Mouse (Mus musculus): ENCODE measurements at regions not wholly inside any gene's neighbourhood (a gene's known extent, or its start where the extent isn't known, plus 50 kb on each side); places are given as distances from the start of the nearest gene placed in this dataset.

DNA sequence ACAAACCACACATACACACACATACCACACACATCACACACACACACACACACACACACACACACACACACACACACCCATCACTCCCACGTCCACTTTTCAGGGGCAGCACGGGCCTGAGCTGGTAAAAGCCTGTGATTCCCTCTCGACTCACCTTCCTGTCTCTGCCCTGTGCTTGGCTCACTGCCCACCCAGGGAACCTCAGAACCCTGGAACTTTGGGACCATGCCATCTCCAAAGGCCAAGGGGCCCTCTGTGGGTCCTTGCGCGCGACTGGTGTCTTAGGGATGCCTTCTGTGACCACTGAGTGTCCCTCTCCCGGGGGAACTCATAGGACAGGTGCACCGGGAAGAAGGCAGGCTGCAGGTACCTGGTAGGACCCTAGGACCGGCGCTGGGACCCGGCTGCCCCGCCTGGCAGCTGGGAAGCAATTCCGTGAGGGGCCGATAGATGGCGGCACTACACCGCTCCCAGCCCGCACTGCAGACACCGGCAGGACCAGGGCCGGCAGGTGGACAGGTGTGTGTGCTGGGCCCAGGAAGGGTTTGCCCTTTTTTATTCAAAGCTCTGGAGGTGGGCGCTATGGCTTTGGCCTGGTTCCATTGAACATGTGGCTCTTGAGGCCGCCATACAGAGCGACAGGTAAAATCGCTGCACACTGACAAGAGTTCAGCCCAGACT is 73.0 kb upstream of the 4931429L15Rik start:
- DNase-seq (ENCODE audit: low spot score in 2 of 2): no peak

DNA sequence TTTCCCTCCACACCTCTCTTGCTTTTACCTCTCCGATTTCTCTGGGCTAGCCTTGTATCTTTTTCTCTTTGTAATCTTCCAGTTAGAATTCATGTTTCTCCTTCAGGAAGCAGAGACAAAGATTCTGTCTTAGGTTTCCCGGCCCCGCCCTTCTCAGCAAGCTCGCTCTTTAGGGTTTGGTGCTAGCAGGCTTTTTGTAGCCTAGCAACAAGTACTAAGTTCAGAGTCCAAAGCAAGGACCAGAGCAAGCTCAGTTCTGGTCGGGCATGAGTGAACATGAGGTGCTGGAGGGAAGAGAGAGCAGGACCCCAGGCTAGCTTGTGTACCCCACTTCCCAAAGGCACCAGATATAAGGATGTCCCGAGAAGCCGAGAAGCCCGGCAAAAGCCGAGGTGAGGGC is 70.0 kb upstream of the 4931429L15Rik start:
- no peak for DNase-seq (ENCODE audit: low spot score in 2 of 2)

DNA sequence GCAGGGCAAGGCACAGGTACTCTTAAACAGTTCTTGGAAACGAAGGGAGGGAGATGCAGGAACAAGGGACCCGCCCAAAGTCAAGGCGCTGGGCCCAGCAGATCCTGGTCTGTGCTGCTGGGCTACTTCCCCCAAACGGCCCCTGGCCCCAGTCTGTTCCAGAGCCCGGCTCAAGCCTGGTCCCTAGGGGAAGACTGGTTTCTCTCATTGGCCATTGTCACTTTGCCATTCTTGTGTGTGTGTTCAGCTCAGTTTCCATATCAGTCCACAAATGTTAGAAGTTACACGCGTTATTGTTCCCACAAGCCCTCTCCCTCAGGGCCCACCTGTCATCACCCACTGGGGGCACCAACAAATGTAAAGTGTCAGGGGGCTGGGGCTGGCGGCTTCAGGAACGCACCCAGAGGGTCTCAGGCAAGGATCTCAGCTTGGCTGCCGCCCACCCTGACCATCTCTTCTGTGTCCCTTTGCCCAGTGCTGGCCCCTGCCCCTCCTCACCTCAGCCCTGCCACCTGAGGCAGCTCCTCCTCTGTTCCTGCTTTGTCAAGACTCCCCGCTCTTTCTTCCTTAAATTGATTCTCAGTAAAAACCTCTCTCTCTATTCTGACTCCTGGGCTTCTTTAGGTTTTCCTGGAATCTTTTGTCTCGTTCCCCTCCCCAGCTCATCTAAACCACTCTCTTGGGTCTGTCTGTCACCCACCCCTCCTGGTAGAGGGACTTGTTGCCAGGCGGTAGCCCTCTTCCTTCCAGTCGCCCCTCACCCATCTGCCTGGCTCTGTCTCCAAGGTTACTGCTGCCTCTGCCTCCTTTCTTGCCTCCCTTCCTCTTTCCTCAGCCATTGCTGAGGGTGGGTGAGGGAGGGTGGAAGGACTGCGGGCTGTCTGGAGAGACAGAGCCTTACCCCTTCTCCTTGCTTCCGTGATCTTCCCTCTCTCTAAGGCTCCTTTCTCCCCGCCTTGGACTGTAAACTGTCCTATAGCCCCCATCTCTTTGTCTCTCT is 69.2 kb upstream of the 4931429L15Rik start:
- no peak for DNase-seq (ENCODE audit: low spot score in 2 of 2)

DNA sequence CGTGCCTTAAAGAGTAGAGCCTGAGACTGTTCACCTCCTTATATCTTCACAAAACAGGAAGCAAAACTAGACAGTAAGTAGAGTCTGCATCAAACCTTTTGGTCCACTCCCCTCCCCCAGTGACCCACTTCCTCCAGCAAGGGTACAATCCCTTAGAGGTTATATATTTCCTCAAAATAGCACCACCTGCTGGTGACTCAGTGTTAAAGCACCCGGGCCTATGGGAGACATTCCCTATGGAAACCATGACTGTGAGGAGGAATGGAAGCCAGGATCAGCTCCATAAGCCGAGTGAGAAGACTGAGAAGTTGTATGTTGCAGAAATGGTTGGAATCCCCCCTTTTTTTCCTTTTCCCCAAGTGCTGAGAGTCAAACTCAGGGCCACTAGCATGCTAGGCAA is 66.5 kb upstream of the 4931429L15Rik start:
- DNase-seq (ENCODE audit: low spot score in 2 of 2): no peak

DNA sequence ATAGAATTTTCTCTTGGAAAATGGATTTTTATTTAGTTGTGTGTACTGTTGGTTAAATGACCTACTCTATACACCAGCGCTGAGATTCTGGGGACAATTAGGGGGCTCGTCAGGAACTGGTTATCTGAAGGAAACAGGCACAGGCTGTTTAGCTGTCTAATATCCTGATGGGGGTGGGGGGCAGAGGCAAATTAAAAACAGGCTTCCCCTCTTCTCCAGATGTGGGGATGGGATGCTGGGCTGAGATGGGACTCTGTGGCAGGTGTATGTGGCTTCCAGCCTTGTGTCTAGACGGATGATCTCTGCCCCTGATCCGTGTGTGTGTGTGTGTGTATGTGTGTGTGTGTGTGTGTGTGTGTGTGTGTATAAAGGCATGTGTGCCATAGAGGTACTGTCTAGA is 61.6 kb upstream of the 4931429L15Rik start:
- DNase-seq (ENCODE audit: low spot score in 2 of 2): no peak

DNA sequence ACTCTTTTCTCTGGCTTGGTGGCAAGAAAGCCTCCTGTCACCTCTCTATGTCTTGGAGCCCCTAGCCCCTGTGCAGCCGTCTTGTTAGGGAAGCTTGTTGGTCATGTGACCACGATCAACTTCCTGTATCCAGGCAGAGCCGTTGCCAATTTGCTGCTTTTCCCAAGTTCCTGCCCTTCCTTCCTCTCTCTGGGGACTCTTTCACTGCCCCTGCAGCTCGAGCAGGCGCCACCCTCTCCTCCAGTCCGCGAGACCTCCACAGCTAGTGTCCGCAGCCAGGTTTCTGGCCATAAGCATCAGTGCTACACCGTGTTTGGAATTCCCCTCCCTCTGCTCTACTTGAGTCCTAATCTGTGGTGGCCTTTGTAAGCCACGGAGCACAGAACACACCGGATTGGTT is 59.7 kb upstream of the 4931429L15Rik start:
- DNase-seq (ENCODE audit: low spot score in 2 of 2): no peak

DNA sequence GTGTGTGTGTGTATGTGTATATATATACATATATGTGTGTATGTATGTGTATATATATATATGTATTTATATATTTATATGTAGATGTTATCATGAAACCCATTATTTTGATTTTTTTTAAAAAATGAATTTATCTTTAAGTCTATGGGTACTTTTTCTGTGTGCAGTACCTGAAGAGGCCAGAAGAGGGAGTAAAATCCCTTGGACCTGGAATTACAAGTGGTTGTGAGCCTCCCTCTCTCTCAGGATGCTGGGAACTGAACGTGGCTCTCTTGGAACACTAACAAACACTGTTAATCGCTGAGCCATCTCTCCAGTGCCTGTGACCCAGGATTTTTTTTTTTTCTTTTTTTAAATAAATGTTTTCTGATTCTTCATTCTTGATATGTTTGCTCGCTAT is 58.6 kb upstream of the 4931429L15Rik start:
- DNase-seq (ENCODE audit: low spot score in 2 of 2): no peak

Measured in gastrocnemius, adult 8-10 months (tissue).